Mouse (Mus musculus): Measurements from ENCODE around the gene Pde1b. TPM values are rescaled to one million over a fixed set of nuclear protein-coding genes. Genes with fewer than 3 reads are reported as not detected.

The Pde1b gene
- polyA plus RNA-seq, 1 experiment from 2014 or later, result 26.8 TPM

DNA sequence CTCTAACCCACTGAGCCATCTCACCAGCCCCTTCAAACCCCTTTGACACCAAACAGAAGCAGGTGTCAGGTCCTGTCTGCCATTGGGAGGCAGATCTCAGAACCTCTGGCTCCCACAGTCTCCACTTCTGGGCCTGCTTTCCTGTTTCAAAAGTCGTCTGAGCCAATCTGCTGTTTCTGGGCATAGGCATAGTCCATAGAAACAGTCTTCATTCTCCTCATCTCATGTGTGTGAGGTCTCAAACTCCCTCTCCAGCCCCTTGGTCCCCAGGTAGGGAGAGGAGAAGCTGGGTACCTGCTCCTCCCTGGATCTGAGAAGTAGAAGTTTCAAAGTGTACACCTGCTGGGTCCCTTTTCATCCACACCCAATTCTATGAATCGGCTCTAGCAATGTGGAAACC, 33.6 kb downstream of the Pde1b start:
- 57% methylated on average over 2 of the region's 2 CpGs for WGBS

GRCm38 (mm10) chr15:103537011-103537821, 34.4 kb downstream of the Pde1b start:
- Histone ChIP-seq H3K36me3 (ENCODE audit: control insufficient read depth, insufficient read depth, low read length) (no peaks in the 10 kb centered on the region), H3K27me3 (ENCODE audit: control insufficient read depth, insufficient read depth, low read length) (0 out of 2 replicates have a peak, but pooled peaks cover 4% of the 10 kb centered on the region), H3K9ac (ENCODE audit: low read length) (peak overlapping the region; percentile 72), H3K4me1 (ENCODE audit: control insufficient read depth, insufficient read depth, low read length) (peaks cover 5% of the 10 kb centered on the region; the same call in 1 of the 2 replicates), H3K9me3 (ENCODE audit: control insufficient read depth, low read length) (no peaks in the 10 kb centered on the region), H3K4me3 (ENCODE audit: low read depth, low read length) (peak overlapping the region; percentile 59), H3K27ac (ENCODE audit: low read depth, low read length) (no peak overlapping the region), H3K4me2 (ENCODE audit: low read depth) (peak overlapping the region; percentile 97)
- DNase-seq (ENCODE audit: low spot score) (peak; percentile 35), ATAC-seq (ENCODE audit: insufficient read depth, low FRiP score, low TSS enrichment) (peak; percentile 75)
- under 1% methylated on average over 35 of the region's 37 CpGs for WGBS

More for the DNA sequence above, 33.6 kb downstream of the Pde1b start:
- H3K27ac ChIP-seq (ENCODE audit: low read depth, low read length), result no peak overlapping the region
- 0 out of 2 replicates have a peak, but pooled peaks cover 4% of the 10 kb centered on the region for H3K27me3 ChIP-seq (ENCODE audit: control insufficient read depth, insufficient read depth, low read length)
- no peak for ATAC-seq (ENCODE audit: insufficient read depth, low FRiP score, low TSS enrichment)
- H3K4me2 ChIP-seq (ENCODE audit: low read depth), result peak overlapping the region; percentile 97
- no peaks in the 10 kb centered on the region for H3K9me3 ChIP-seq (ENCODE audit: control insufficient read depth, low read length)
- DNase-seq (ENCODE audit: low spot score), result no peak
- peak overlapping the region; percentile 72; the same call in 1 of the 2 replicates for H3K9ac ChIP-seq (ENCODE audit: low read length)
- H3K4me1 ChIP-seq (ENCODE audit: control insufficient read depth, insufficient read depth, low read length), result peaks cover 5% of the 10 kb centered on the region; the same call in 1 of the 2 replicates
- H3K36me3 ChIP-seq (ENCODE audit: control insufficient read depth, insufficient read depth, low read length), result no peaks in the 10 kb centered on the region
- H3K4me3 ChIP-seq (ENCODE audit: low read depth, low read length), result no peak overlapping the region; the same call in 1 of the 2 replicates

- H3K4me2 ChIP-seq (ENCODE audit: low read depth), result peak within 1 kb of the TSS; percentile 97
- WGBS, result 0% methylated on average over 33 of the region's 36 CpGs
- ATAC-seq (ENCODE audit: insufficient read depth, low FRiP score, low TSS enrichment), result peak; percentile 90
- H3K36me3 ChIP-seq (ENCODE audit: control insufficient read depth, insufficient read depth, low read length), result no peaks in the 10 kb centered on the region
- H3K27me3 ChIP-seq (ENCODE audit: control insufficient read depth, insufficient read depth, low read length), result 0 out of 2 replicates have a peak, but pooled peaks cover 4% of the 10 kb centered on the region
- no peak within 1 kb of the TSS for H3K27ac ChIP-seq (ENCODE audit: low read depth, low read length)
- peak within 1 kb of the TSS; percentile 59 for H3K4me3 ChIP-seq (ENCODE audit: low read depth, low read length)
- DNase-seq (ENCODE audit: low spot score), result peak; percentile 82
- H3K4me1 ChIP-seq (ENCODE audit: control insufficient read depth, insufficient read depth, low read length), result peaks cover 5% of the 10 kb centered on the region; the same call in 1 of the 2 replicates
- peak within 1 kb of the TSS; percentile 72 for H3K9ac ChIP-seq (ENCODE audit: low read length)
- H3K9me3 ChIP-seq (ENCODE audit: control insufficient read depth, low read length), result no peaks in the 10 kb centered on the region
Measured at GRCm38 (mm10) chr15:103537822-103538213, 35.0 kb downstream of the Pde1b start, which contains the start of gene Ppp1r1a. Ppp1r1a (minus strand) TSS chr15:103538003.

GRCm38 (mm10) chr15:103539259-103539658, 36.4 kb downstream of the Pde1b start:
- H3K4me3 ChIP-seq (ENCODE audit: low read depth, low read length), result no peak overlapping the region
- H3K27me3 ChIP-seq (ENCODE audit: control insufficient read depth, insufficient read depth, low read length), result 0 out of 2 replicates have a peak, but pooled peaks cover 4% of the 10 kb centered on the region
- no peak overlapping the region for H3K27ac ChIP-seq (ENCODE audit: low read depth, low read length)
- peaks cover 5% of the 10 kb centered on the region; the same call in 1 of the 2 replicates for H3K4me1 ChIP-seq (ENCODE audit: control insufficient read depth, insufficient read depth, low read length)
- no peak overlapping the region for H3K9ac ChIP-seq (ENCODE audit: low read length)
- WGBS, result 56% methylated on average over 2 of the region's 2 CpGs
- DNase-seq (ENCODE audit: low spot score) (no peak), ATAC-seq (ENCODE audit: insufficient read depth, low FRiP score, low TSS enrichment) (no peak)
- no peaks in the 10 kb centered on the region for H3K9me3 ChIP-seq (ENCODE audit: control insufficient read depth, low read length)
- no peaks in the 10 kb centered on the region for H3K36me3 ChIP-seq (ENCODE audit: control insufficient read depth, insufficient read depth, low read length)
- H3K4me2 ChIP-seq (ENCODE audit: low read depth), result no peak overlapping the region

- 89% methylated on average over 1 of the region's 1 CpGs for WGBS
- H3K4me2 ChIP-seq (ENCODE audit: low read depth), result no peak overlapping the region
- no peak for ATAC-seq (ENCODE audit: insufficient read depth, low FRiP score, low TSS enrichment)
- peaks cover 5% of the 10 kb centered on the region; the same call in 1 of the 2 replicates for H3K4me1 ChIP-seq (ENCODE audit: control insufficient read depth, insufficient read depth, low read length)
- H3K9me3 ChIP-seq (ENCODE audit: control insufficient read depth, low read length), result no peaks in the 10 kb centered on the region
- H3K9ac ChIP-seq (ENCODE audit: low read length), result no peak overlapping the region
- no peak overlapping the region for H3K4me3 ChIP-seq (ENCODE audit: low read depth, low read length)
- no peaks in the 10 kb centered on the region for H3K36me3 ChIP-seq (ENCODE audit: control insufficient read depth, insufficient read depth, low read length)
- no peak overlapping the region for H3K27ac ChIP-seq (ENCODE audit: low read depth, low read length)
- DNase-seq (ENCODE audit: low spot score), result no peak
- H3K27me3 ChIP-seq (ENCODE audit: control insufficient read depth, insufficient read depth, low read length), result 0 out of 2 replicates have a peak, but pooled peaks cover 4% of the 10 kb centered on the region
Measured at GRCm38 (mm10) chr15:103540646-103541045, 37.8 kb downstream of the Pde1b start.

GRCm38 (mm10) chr15:103542526-103542925, 39.7 kb downstream of the Pde1b start:
- H3K9ac ChIP-seq (ENCODE audit: low read length), result no peak overlapping the region
- H3K27ac ChIP-seq (ENCODE audit: low read depth, low read length), result no peak overlapping the region
- no peak for ATAC-seq (ENCODE audit: insufficient read depth, low FRiP score, low TSS enrichment)
- 0 out of 2 replicates have a peak, but pooled peaks cover 4% of the 10 kb centered on the region for H3K27me3 ChIP-seq (ENCODE audit: control insufficient read depth, insufficient read depth, low read length)
- H3K4me2 ChIP-seq (ENCODE audit: low read depth), result no peak overlapping the region
- H3K9me3 ChIP-seq (ENCODE audit: control insufficient read depth, low read length), result no peaks in the 10 kb centered on the region
- no peak for DNase-seq (ENCODE audit: low spot score)
- H3K36me3 ChIP-seq (ENCODE audit: control insufficient read depth, insufficient read depth, low read length), result no peaks in the 10 kb centered on the region
- peaks cover 5% of the 10 kb centered on the region; the same call in 1 of the 2 replicates for H3K4me1 ChIP-seq (ENCODE audit: control insufficient read depth, insufficient read depth, low read length)
- no peak overlapping the region for H3K4me3 ChIP-seq (ENCODE audit: low read depth, low read length)

DNA sequence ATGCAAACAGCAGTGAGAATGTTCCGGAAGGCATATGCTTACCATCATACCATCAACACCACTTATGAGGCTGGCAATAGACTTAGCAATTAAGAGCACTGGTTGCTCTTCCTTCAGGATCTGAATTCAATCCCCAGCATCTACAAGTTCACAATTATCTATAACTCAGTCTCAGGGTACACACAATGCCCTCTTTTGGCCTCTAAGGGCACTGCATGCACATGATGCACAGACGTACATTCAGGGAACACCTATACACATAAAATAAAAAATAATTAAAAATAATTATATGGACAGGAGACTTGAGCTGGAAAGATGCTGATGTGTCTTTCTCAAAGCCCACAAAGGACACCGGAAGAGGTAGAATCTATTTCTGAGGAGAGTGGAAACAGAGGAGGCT, 45.1 kb downstream of the Pde1b start:
- no peak overlapping the region for H3K4me2 ChIP-seq (ENCODE audit: low read depth)
- DNase-seq (ENCODE audit: low spot score) (no peak), ATAC-seq (ENCODE audit: insufficient read depth, low FRiP score, low TSS enrichment) (no peak)
- no peaks in the 10 kb centered on the region for H3K36me3 ChIP-seq (ENCODE audit: control insufficient read depth, insufficient read depth, low read length)
- H3K4me3 ChIP-seq (ENCODE audit: low read depth, low read length), result no peak overlapping the region
- H3K27ac ChIP-seq (ENCODE audit: low read depth, low read length), result no peak overlapping the region
- WGBS, result 86% methylated on average over 3 of the region's 3 CpGs
- H3K9me3 ChIP-seq (ENCODE audit: control insufficient read depth, low read length), result no peaks in the 10 kb centered on the region
- H3K4me1 ChIP-seq (ENCODE audit: control insufficient read depth, insufficient read depth, low read length), result no peaks in the 10 kb centered on the region
- no peaks in the 10 kb centered on the region for H3K27me3 ChIP-seq (ENCODE audit: control insufficient read depth, insufficient read depth, low read length)
- H3K9ac ChIP-seq (ENCODE audit: low read length), result no peak overlapping the region

GRCm38 (mm10) chr15:103549475-103549874, 46.6 kb downstream of the Pde1b start:
- Histone ChIP-seq H3K27ac (ENCODE audit: low read depth, low read length) (no peak overlapping the region), H3K4me2 (ENCODE audit: low read depth) (no peak overlapping the region), H3K4me3 (ENCODE audit: low read depth, low read length) (no peak overlapping the region), H3K27me3 (ENCODE audit: control insufficient read depth, insufficient read depth, low read length) (no peaks in the 10 kb centered on the region), H3K9ac (ENCODE audit: low read length) (no peak overlapping the region), H3K36me3 (ENCODE audit: control insufficient read depth, insufficient read depth, low read length) (no peaks in the 10 kb centered on the region), H3K4me1 (ENCODE audit: control insufficient read depth, insufficient read depth, low read length) (no peaks in the 10 kb centered on the region), H3K9me3 (ENCODE audit: control insufficient read depth, low read length) (no peaks in the 10 kb centered on the region)
- WGBS, result 85% methylated on average over 1 of the region's 1 CpGs
- ATAC-seq (ENCODE audit: insufficient read depth, low FRiP score, low TSS enrichment) (no peak), DNase-seq (ENCODE audit: low spot score) (no peak)
